Mouse (Mus musculus) heart, adult 2 months (tissue): ENCODE measurements around the gene Bcas3. TPM values are rescaled to one million over a fixed set of nuclear protein-coding genes. Genes with fewer than 3 reads are reported as not detected.

Source experiments
- DNase-seq, 2 experiments: peaks; one replicate each; pipeline ENCODE4 v3.0.0; 2021
- H3K27ac ChIP-seq: fragments of 200-600 bp; 2 replicates; pipeline ENCODE4 v1.8.1; 2022
- H3K27me3 ChIP-seq: fragments of 200-500 bp; 2 replicates; pipeline ENCODE4 v1.6.1; 2012; ENCODE audit warnings: mild to moderate bottlenecking, low read length, inconsistent platforms, mixed read lengths; ENCODE audit not compliant: control insufficient read depth, insufficient read depth
- H3K36me3 ChIP-seq: fragments of 200-500 bp; 2 replicates; pipeline ENCODE4 v1.6.1; 2012; ENCODE audit warnings: low read length, inconsistent platforms; ENCODE audit not compliant: control insufficient read depth, insufficient read depth
- H3K4me1 ChIP-seq: fragments of 200-500 bp; 2 replicates; pipeline ENCODE4 v1.6.1; 2011; ENCODE audit warnings: low read length; ENCODE audit not compliant: control insufficient read depth, insufficient read depth
- H3K4me3 ChIP-seq: fragments of 200-600 bp; 2 replicates; pipeline ENCODE4 v1.8.1; 2022
- H3K79me2 ChIP-seq: fragments of 200-500 bp; replicated peaks from 2 replicates; pipeline ENCODE4 v1.6.1; 2012; ENCODE audit warnings: mild to moderate bottlenecking, inconsistent platforms, low read length, moderate library complexity, mixed read lengths; ENCODE audit not compliant: control insufficient read depth, insufficient read depth
- H3K9ac ChIP-seq: fragments of 200-500 bp; 2 replicates; pipeline ENCODE4 v1.6.1; 2012; ENCODE audit warnings: low read depth, mild to moderate bottlenecking, control low read depth, inconsistent platforms, low read length, mixed read lengths
- CTCF ChIP-seq: fragments of 200-600 bp; IDR thresholded peaks from 2 replicates; pipeline ENCODE4 v1.8.1; 2022; ENCODE audit warnings: antibody characterized with exemption, mild to moderate bottlenecking, moderate library complexity
- EP300 ChIP-seq: fragments of 200-500 bp; IDR thresholded peaks from 2 replicates; pipeline ENCODE4 v1.6.1; 2011; ENCODE audit warnings: low read depth, low read length, control low read depth; ENCODE audit not compliant: insufficient read depth
- POLR2A ChIP-seq: fragments of 200-500 bp; IDR thresholded peaks from 2 replicates; pipeline ENCODE4 v1.6.1; 2011; ENCODE audit warnings: mild to moderate bottlenecking, low read depth, low read length, control low read depth; ENCODE audit not compliant: insufficient read depth
- WGBS: fragments of 180-500 bp; shearing (Covaris S2); methylation state at CpG from one replicate; pipeline ENCODE4 v1.1.7; 2018; 5-methylcytosine and 5-hydroxymethylcytosine counted together
- intact Hi-C: fragments of 180-260 bp; cut with DNase I; formaldehyde crosslinking; loops from one replicate; pipeline ENCODE4 v1.15.1; 2025
- polyA plus RNA-seq: library from polyadenylated mRNA; depleted of rRNA; stranded (reverse); fragments of >200 nt; gene quantifications from 2 replicates; pipeline ENCODE4 v1.2.3, GENCODE M21; 2012
- total RNA-seq, 2 experiments: library from RNA; stranded (reverse); gene quantifications; 2 replicates each; pipeline ENCODE4 v1.2.3; 2021

Gene Bcas3
- total and polyA plus RNA-seq, 3 experiments: 26.6 to 40.4 (median 36.0) TPM

GRCm38 (mm10) chr11:85845921-85846320 lies 493.0 kb downstream of the Bcas3 start:
- H3K27ac ChIP-seq: peak overlapping the region; percentile 73
- H3K27me3 ChIP-seq: no peaks in the 10 kb centered on the region
- WGBS: 45% methylated on average over 5 of the region's 5 CpGs

GRCm38 (mm10) chr11:85846509-85846908 lies 493.5 kb downstream of the Bcas3 start:
- intact Hi-C loops: loop anchor here (5.0 kb wide), 3 partner anchors 221 to 511 kb away; partner anchors contain the start of gene Med13

More at GRCm38 (mm10) chr11:85845921-85846320, 493.0 kb downstream of the Bcas3 start:
- Histone ChIP-seq H3K79me2 (no peaks in the 10 kb centered on the region), H3K4me1 (peaks cover 4% of the 10 kb centered on the region), H3K36me3 (no peaks in the 10 kb centered on the region), H3K9ac (no peak overlapping the region), H3K4me3 (no peak overlapping the region)
- intact Hi-C loops: loop anchor here (2.0 to 5.0 kb wide), 5 partner anchors 127 to 511 kb away; partner anchors contain the start of gene Med13
- no peak for TF ChIP-seq POLR2A
- TF ChIP-seq CTCF: no peak
- TF ChIP-seq EP300: 0 out of 2 replicates have a peak, but pooled peaks have one; percentile 25
- DNase-seq: peak; percentile 68 to 74

GRCm38 (mm10) chr11:85849037-85849436 lies 496.1 kb downstream of the Bcas3 start:
- 7% methylated on average over 21 of the region's 21 CpGs for WGBS

More at GRCm38 (mm10) chr11:85846509-85846908, 493.5 kb downstream of the Bcas3 start:
- Histone ChIP-seq H3K4me3 (no peak overlapping the region), H3K27me3 (no peaks in the 10 kb centered on the region), H3K79me2 (no peaks in the 10 kb centered on the region), H3K27ac (peak overlapping the region; percentile 63), H3K4me1 (peaks cover 4% of the 10 kb centered on the region), H3K36me3 (no peaks in the 10 kb centered on the region), H3K9ac (no peak overlapping the region)
- peak; percentile 56 to 73 for DNase-seq
- 0 out of 2 replicates have a peak, but pooled peaks have one; percentile 7 for TF ChIP-seq POLR2A
- no peak for TF ChIP-seq CTCF
- TF ChIP-seq EP300: peak; percentile 72; the same call in 1 of the 2 replicates
- WGBS: 37% methylated on average over 4 of the region's 4 CpGs

GRCm38 (mm10) chr11:85850233-85850632 lies 497.3 kb downstream of the Bcas3 start, which contains the start of gene Gm11444:
Gm11444 (minus strand) TSS chr11:85850333.
- no peaks in the 10 kb centered on the region for H3K27me3 ChIP-seq
- no peak within 1 kb of the TSS for H3K27ac ChIP-seq
- peaks cover 2% of the 10 kb centered on the region for H3K4me1 ChIP-seq
- no peak within 1 kb of the TSS for H3K9ac ChIP-seq
- no peaks in the 10 kb centered on the region for H3K36me3 ChIP-seq
- H3K79me2 ChIP-seq: no peaks in the 10 kb centered on the region
- H3K4me3 ChIP-seq: no peak within 1 kb of the TSS
- intact Hi-C loops: no loop called here
- DNase-seq: no peak
- TF ChIP-seq CTCF: no peak
- no peak for TF ChIP-seq EP300
- TF ChIP-seq POLR2A: no peak
- WGBS: 95% methylated on average over 6 of the region's 6 CpGs

More at GRCm38 (mm10) chr11:85849037-85849436, 496.1 kb downstream of the Bcas3 start:
- no peaks in the 10 kb centered on the region for H3K27me3 ChIP-seq
- peak overlapping the region; percentile 26; the same call in 1 of the 2 replicates for H3K4me3 ChIP-seq
- intact Hi-C loops: loop anchor here (5.0 kb wide), 3 partner anchors 218 to 508 kb away; partner anchors contain the start of gene Med13
- DNase-seq: peak; percentile 64 to 73
- peaks cover 2% of the 10 kb centered on the region for H3K4me1 ChIP-seq
- TF ChIP-seq EP300 (peak; percentile 83), POLR2A (no peak), CTCF (peak; percentile 95)
- H3K79me2 ChIP-seq: no peaks in the 10 kb centered on the region
- H3K9ac ChIP-seq: no peak overlapping the region
- H3K36me3 ChIP-seq: no peaks in the 10 kb centered on the region
- no peak overlapping the region for H3K27ac ChIP-seq

DNA sequence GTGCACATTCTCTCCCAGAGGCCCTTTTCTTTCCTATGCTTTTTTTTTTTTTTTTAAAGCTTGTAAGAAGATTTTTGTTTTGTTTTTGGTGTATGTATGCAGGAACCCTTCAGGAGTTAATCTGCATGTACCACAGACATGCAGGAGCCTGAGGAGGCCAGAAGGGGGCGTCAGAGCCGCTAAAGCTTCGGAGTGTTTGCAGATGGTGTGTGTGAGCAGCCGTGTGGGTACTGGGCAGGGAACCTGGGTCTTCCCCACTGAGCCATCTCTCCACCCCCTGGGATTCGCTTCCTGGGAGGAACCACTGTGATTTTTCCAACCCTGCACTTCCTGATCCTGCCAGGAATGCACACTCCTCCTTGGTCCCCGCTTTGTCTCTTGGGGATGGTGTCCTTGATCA lies 497.8 kb downstream of the Bcas3 start:
- no peak overlapping the region for H3K27ac ChIP-seq
- 41% methylated on average over 6 of the region's 6 CpGs for WGBS
- no peaks in the 10 kb centered on the region for H3K36me3 ChIP-seq
- no peak overlapping the region for H3K9ac ChIP-seq
- intact Hi-C loops: no loop called here
- no peak overlapping the region for H3K4me3 ChIP-seq
- H3K4me1 ChIP-seq: peaks cover 2% of the 10 kb centered on the region
- peak; percentile 39 for TF ChIP-seq CTCF
- no peak for TF ChIP-seq EP300
- DNase-seq: no peak
- no peaks in the 10 kb centered on the region for H3K79me2 ChIP-seq
- H3K27me3 ChIP-seq: no peaks in the 10 kb centered on the region

GRCm38 (mm10) chr11:85857997-85858698 lies 505.2 kb downstream of the Bcas3 start:
- no peaks in the 10 kb centered on the region for H3K36me3 ChIP-seq
- no peaks in the 10 kb centered on the region for H3K27me3 ChIP-seq
- WGBS: 39% methylated on average over 6 of the region's 6 CpGs
- H3K4me3 ChIP-seq: no peak overlapping the region
- H3K9ac ChIP-seq: no peak overlapping the region
- H3K4me1 ChIP-seq: no peaks in the 10 kb centered on the region
- TF ChIP-seq EP300: no peak
- no peak for TF ChIP-seq CTCF
- no peak for TF ChIP-seq POLR2A
- no peaks in the 10 kb centered on the region for H3K79me2 ChIP-seq
- intact Hi-C loops: no loop called here
- H3K27ac ChIP-seq: no peak overlapping the region
- DNase-seq: no peak
